Mouse (Mus musculus) hindbrain, embryonic 15.5 days (tissue): ENCODE results near the gene Cdkal1. TPM values are rescaled to one million over a fixed set of nuclear protein-coding genes. Genes with fewer than 3 reads are reported as not detected.

Experiments used
- ATAC-seq: fragments of 200-750 bp; cut with Nextera tagmentation; 2 replicates; pipeline ENCODE4 v1.8.0; 2017; ENCODE audit warnings: low read depth, moderate number of reproducible peaks, moderate TSS enrichment; ENCODE audit not compliant: low FRiP score
- H3K27ac ChIP-seq: fragments of 300-500 bp; sonication (generic); replicated peaks from 2 replicates; pipeline ENCODE4 v1.5.1; 2015; ENCODE audit warnings: mild to moderate bottlenecking, inconsistent platforms
- H3K27me3 ChIP-seq: fragments of 300-500 bp; sonication (generic); 2 replicates; pipeline ENCODE4 v1.6.1; 2015; ENCODE audit warnings: control low read depth, inconsistent platforms
- H3K36me3 ChIP-seq: fragments of 300-500 bp; sonication (generic); 2 replicates; pipeline ENCODE4 v1.6.1; 2015; ENCODE audit warnings: control low read depth, inconsistent platforms
- H3K4me1 ChIP-seq: fragments of 300-500 bp; sonication (generic); replicated peaks from 2 replicates; pipeline ENCODE4 v1.6.1; 2015; ENCODE audit warnings: control low read depth, inconsistent platforms
- H3K4me2 ChIP-seq: fragments of 300-500 bp; sonication (generic); 2 replicates; pipeline ENCODE4 v1.6.1; 2015; ENCODE audit warnings: moderate library complexity, mild to moderate bottlenecking, inconsistent platforms
- H3K4me3 ChIP-seq: fragments of 300-500 bp; sonication (generic); 2 replicates; pipeline ENCODE4 v1.5.1; 2015; ENCODE audit warnings: mild to moderate bottlenecking, inconsistent platforms
- H3K9ac ChIP-seq: fragments of 300-500 bp; sonication (generic); 2 replicates; pipeline ENCODE4 v1.6.1; 2015; ENCODE audit warnings: inconsistent platforms
- H3K9me3 ChIP-seq: fragments of 300-500 bp; sonication (generic); 2 replicates; pipeline ENCODE4 v1.6.1; 2016; ENCODE audit warnings: control low read depth, inconsistent platforms
- WGBS: fragments of 180-500 bp; shearing (Covaris S2); methylation state at CpG from one replicate; pipeline ENCODE4 v1.1.7; 2015; 5-methylcytosine and 5-hydroxymethylcytosine counted together
- polyA plus RNA-seq: library from polyadenylated mRNA; unstranded; fragments of >200 nt; fragmentation: Nextera tagmentation; extraction: Ambion mirVana; gene quantifications from 2 replicates; pipeline ENCODE4 v1.2.1, GENCODE M21; 2015

The Cdkal1 gene
- polyA plus RNA-seq, 1 experiment from 2014 or later, result 20.2 TPM

GRCm38 (mm10) chr13:29779116-29779515 is 76.4 kb downstream of the Cdkal1 start:
- WGBS, result 78% methylated on average over 5 of the region's 5 CpGs

GRCm38 (mm10) chr13:29778124-29778523 is 77.3 kb downstream of the Cdkal1 start:
- Histone ChIP-seq H3K9ac (no peak overlapping the region), H3K9me3 (no peaks in the 10 kb centered on the region), H3K4me2 (no peak overlapping the region), H3K27me3 (no peaks in the 10 kb centered on the region), H3K27ac (no peak overlapping the region), H3K4me3 (no peak overlapping the region), H3K4me1 (no peaks in the 10 kb centered on the region), H3K36me3 (no peaks in the 10 kb centered on the region)
- no peak for ATAC-seq
- 90% methylated on average over 6 of the region's 6 CpGs for WGBS

More at GRCm38 (mm10) chr13:29779116-29779515, 76.4 kb downstream of the Cdkal1 start:
- no peak overlapping the region for H3K4me3 ChIP-seq
- H3K9me3 ChIP-seq, result no peaks in the 10 kb centered on the region
- no peaks in the 10 kb centered on the region for H3K4me1 ChIP-seq
- H3K27ac ChIP-seq, result no peak overlapping the region
- H3K4me2 ChIP-seq, result no peak overlapping the region
- no peak overlapping the region for H3K9ac ChIP-seq
- ATAC-seq, result no peak
- H3K27me3 ChIP-seq, result no peaks in the 10 kb centered on the region
- H3K36me3 ChIP-seq, result no peaks in the 10 kb centered on the region

- Histone ChIP-seq H3K4me1 (no peaks in the 10 kb centered on the region), H3K9ac (no peak overlapping the region), H3K4me2 (no peak overlapping the region), H3K9me3 (no peaks in the 10 kb centered on the region), H3K27me3 (no peaks in the 10 kb centered on the region), H3K36me3 (no peaks in the 10 kb centered on the region), H3K27ac (no peak overlapping the region), H3K4me3 (no peak overlapping the region)
- no peak for ATAC-seq
- 80% methylated on average over 4 of the region's 4 CpGs for WGBS
These were observed 78.2 kb downstream of the Cdkal1 start for GRCm38 (mm10) chr13:29777225-29777624.

GRCm38 (mm10) chr13:29775603-29776230 is 79.8 kb downstream of the Cdkal1 start:
- Histone ChIP-seq H3K4me2 (no peak overlapping the region), H3K4me3 (no peak overlapping the region), H3K27ac (no peak overlapping the region), H3K9me3 (no peaks in the 10 kb centered on the region), H3K27me3 (no peaks in the 10 kb centered on the region), H3K9ac (no peak overlapping the region), H3K4me1 (no peaks in the 10 kb centered on the region), H3K36me3 (no peaks in the 10 kb centered on the region)
- 51% methylated on average over 8 of the region's 8 CpGs for WGBS
- ATAC-seq, result no peak

- WGBS, result 47% methylated on average over 6 of the region's 6 CpGs
- no peak overlapping the region for H3K4me2 ChIP-seq
- H3K9me3 ChIP-seq, result no peaks in the 10 kb centered on the region
These were observed 81.9 kb downstream of the Cdkal1 start for GRCm38 (mm10) chr13:29773563-29773962.

GRCm38 (mm10) chr13:29772970-29773369 is 82.5 kb downstream of the Cdkal1 start:
- WGBS, result 63% methylated on average over 3 of the region's 3 CpGs
- Histone ChIP-seq H3K4me1 (peaks cover 10% of the 10 kb centered on the region), H3K4me2 (no peak overlapping the region), H3K4me3 (no peak overlapping the region), H3K9me3 (no peaks in the 10 kb centered on the region), H3K9ac (no peak overlapping the region), H3K36me3 (no peaks in the 10 kb centered on the region), H3K27ac (no peak overlapping the region), H3K27me3 (no peaks in the 10 kb centered on the region)
- ATAC-seq, result no peak

More at GRCm38 (mm10) chr13:29773563-29773962, 81.9 kb downstream of the Cdkal1 start:
- no peak overlapping the region for H3K4me3 ChIP-seq
- peaks cover 10% of the 10 kb centered on the region for H3K4me1 ChIP-seq
- no peaks in the 10 kb centered on the region for H3K36me3 ChIP-seq
- no peak overlapping the region for H3K9ac ChIP-seq
- no peaks in the 10 kb centered on the region for H3K27me3 ChIP-seq
- ATAC-seq, result no peak
- no peak overlapping the region for H3K27ac ChIP-seq

GRCm38 (mm10) chr13:29769647-29770436 is 85.6 kb downstream of the Cdkal1 start:
- H3K36me3 ChIP-seq, result no peaks in the 10 kb centered on the region
- H3K4me1 ChIP-seq, result peaks cover 10% of the 10 kb centered on the region
- peak; percentile 84 for ATAC-seq
- no peak overlapping the region for H3K9ac ChIP-seq
- H3K9me3 ChIP-seq, result no peaks in the 10 kb centered on the region
- H3K27ac ChIP-seq, result 0 out of 2 replicates have a peak overlapping the region, but pooled peaks have one; percentile 49
- WGBS, result 9% methylated on average over 12 of the region's 12 CpGs
- H3K27me3 ChIP-seq, result no peaks in the 10 kb centered on the region
- peak overlapping the region; percentile 24; the same call in 1 of the 2 replicates for H3K4me2 ChIP-seq
- no peak overlapping the region for H3K4me3 ChIP-seq

- no peak for ATAC-seq
- no peak overlapping the region for H3K27ac ChIP-seq
- 68% methylated on average over 1 of the region's 1 CpGs for WGBS
These were observed 87.4 kb downstream of the Cdkal1 start for GRCm38 (mm10) chr13:29768104-29768503.

GRCm38 (mm10) chr13:29767587-29767986 is 87.9 kb downstream of the Cdkal1 start:
- no peak for ATAC-seq

More at GRCm38 (mm10) chr13:29768104-29768503, 87.4 kb downstream of the Cdkal1 start:
- Histone ChIP-seq H3K9me3 (no peaks in the 10 kb centered on the region), H3K4me1 (peaks cover 10% of the 10 kb centered on the region), H3K4me2 (no peak overlapping the region), H3K36me3 (no peaks in the 10 kb centered on the region), H3K27me3 (no peaks in the 10 kb centered on the region), H3K9ac (no peak overlapping the region), H3K4me3 (no peak overlapping the region)

GRCm38 (mm10) chr13:29766377-29766776 is 89.1 kb downstream of the Cdkal1 start:
- no peak overlapping the region for H3K9ac ChIP-seq
- no peak for ATAC-seq
- no peaks in the 10 kb centered on the region for H3K36me3 ChIP-seq
- WGBS, result 61% methylated on average over 8 of the region's 8 CpGs
- H3K4me2 ChIP-seq, result no peak overlapping the region
- H3K27me3 ChIP-seq, result no peaks in the 10 kb centered on the region
- H3K4me3 ChIP-seq, result no peak overlapping the region
- H3K27ac ChIP-seq, result no peak overlapping the region
- H3K4me1 ChIP-seq, result peaks cover 10% of the 10 kb centered on the region
- no peaks in the 10 kb centered on the region for H3K9me3 ChIP-seq

More at GRCm38 (mm10) chr13:29767587-29767986, 87.9 kb downstream of the Cdkal1 start:
- H3K36me3 ChIP-seq, result no peaks in the 10 kb centered on the region
- H3K9ac ChIP-seq, result no peak overlapping the region
- H3K4me1 ChIP-seq, result peaks cover 10% of the 10 kb centered on the region
- no peaks in the 10 kb centered on the region for H3K27me3 ChIP-seq
- no peak overlapping the region for H3K4me3 ChIP-seq
- H3K27ac ChIP-seq, result no peak overlapping the region
- no peak overlapping the region for H3K4me2 ChIP-seq
- WGBS, result 51% methylated on average over 4 of the region's 4 CpGs
- H3K9me3 ChIP-seq, result no peaks in the 10 kb centered on the region

- no peaks in the 10 kb centered on the region for H3K36me3 ChIP-seq
- peaks cover 11% of the 10 kb centered on the region for H3K4me1 ChIP-seq
- no peak overlapping the region for H3K9ac ChIP-seq
- WGBS, result 93% methylated on average over 3 of the region's 3 CpGs
- no peaks in the 10 kb centered on the region for H3K27me3 ChIP-seq
- H3K27ac ChIP-seq, result no peak overlapping the region
- no peaks in the 10 kb centered on the region for H3K9me3 ChIP-seq
- H3K4me2 ChIP-seq, result no peak overlapping the region
- no peak overlapping the region for H3K4me3 ChIP-seq
- ATAC-seq, result no peak
These were observed 90.2 kb downstream of the Cdkal1 start for GRCm38 (mm10) chr13:29765296-29765695.
